Mouse (Mus musculus) liver, adult (tissue): ENCODE measurements around the gene Trim43b.
"Not testable (repeated sequence)": the region's sequence is repeated elsewhere in the genome, so short reads cannot be mapped to it uniquely, and the experiment has no call there.

Experiments used
- GATA4 ChIP-seq: IDR thresholded peaks from 2 replicates; pipeline ENCODE4 v1.6.1; 2014; ENCODE audit warnings: mild to moderate bottlenecking, low read length; ENCODE audit not compliant: insufficient replicate concordance

The Trim43b gene

DNA sequence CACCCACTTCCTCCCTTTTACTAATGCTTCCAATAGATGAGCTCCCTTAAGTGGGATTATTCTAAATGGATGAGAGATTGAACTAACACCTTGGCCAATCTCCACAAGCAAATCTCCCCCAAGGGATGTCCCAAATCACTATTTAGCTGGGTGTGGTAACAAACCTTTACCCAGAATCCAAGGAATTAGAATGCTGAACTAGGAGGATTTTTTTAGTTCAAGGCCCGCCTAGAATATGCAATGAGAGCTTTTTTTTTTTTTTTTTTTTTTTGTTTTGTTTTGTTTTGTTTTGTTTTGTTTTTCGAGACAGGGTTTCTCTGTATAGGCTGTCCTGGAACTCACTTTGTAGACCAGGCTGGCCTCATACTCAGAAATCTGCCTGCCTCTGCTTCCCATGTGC lies at the start of gene Trim43b:
Trim43b (minus strand) TSS at position 101 of the 400 bp plus-strand sequence.
- TF ChIP-seq GATA4: not testable (repeated sequence)
